Mouse (Mus musculus) R1 (cell line): Measurements from ENCODE around the gene Rtbdn.
A peak's percentile ranks its signal among the peaks of the same experiment; 100 is the strongest.

Source experiments
- DNase-seq: peaks from one replicate; pipeline ENCODE4 v3.0.0-alpha.2; 2018; ENCODE audit warnings: low read depth, low spot score

Gene Rtbdn

GRCm38 (mm10) chr8:84959811-84960210 lies 13.0 kb downstream of the Rtbdn start:
- no peak for DNase-seq

- DNase-seq = peak; percentile 27
Observed at GRCm38 (mm10) chr8:84963952-84964351, 17.2 kb downstream of the Rtbdn start.

GRCm38 (mm10) chr8:84965731-84966291 lies 19.0 kb downstream of the Rtbdn start:
- peak; percentile 99 for DNase-seq

GRCm38 (mm10) chr8:84966603-84967002 lies 19.8 kb downstream of the Rtbdn start:
- DNase-seq = peak; percentile 59

GRCm38 (mm10) chr8:84967532-84968304 lies 20.9 kb downstream of the Rtbdn start:
- DNase-seq = no peak

- DNase-seq = no peak
Observed at GRCm38 (mm10) chr8:84968650-84969049, 21.9 kb downstream of the Rtbdn start.

GRCm38 (mm10) chr8:84969241-84970134 lies 22.7 kb downstream of the Rtbdn start, which contains the start of the genes Gm49661, Prdx2 and Rnaseh2a:
TSS of gene Gm49661 (minus strand) at chr8:84969433.
TSS of gene Prdx2 (plus strand) at chr8:84969587.
TSS of gene Rnaseh2a (minus strand) at chr8:84969767.
- peak; percentile 83 for DNase-seq

GRCm38 (mm10) chr8:84970135-84970790 lies 23.5 kb downstream of the Rtbdn start:
- DNase-seq = peak; percentile 32

GRCm38 (mm10) chr8:84970913-84971312 lies 24.1 kb downstream of the Rtbdn start:
- DNase-seq = no peak

GRCm38 (mm10) chr8:84973079-84973478 lies 26.3 kb downstream of the Rtbdn start:
- DNase-seq = no peak

GRCm38 (mm10) chr8:84973803-84974542 lies 27.2 kb downstream of the Rtbdn start:
- peak; percentile 83 for DNase-seq

- DNase-seq = no peak
Observed at GRCm38 (mm10) chr8:84974543-84975142, 27.9 kb downstream of the Rtbdn start.

- peak; percentile 81 for DNase-seq
Observed at GRCm38 (mm10) chr8:84975434-84975833, 28.6 kb downstream of the Rtbdn start.

- peak; percentile 96 for DNase-seq
Observed at GRCm38 (mm10) chr8:84976031-84976762, 29.4 kb downstream of the Rtbdn start.

GRCm38 (mm10) chr8:84976763-84977434 lies 30.1 kb downstream of the Rtbdn start:
- DNase-seq = no peak

- DNase-seq = peak; percentile 74
Observed at GRCm38 (mm10) chr8:84977435-84978247, 30.9 kb downstream of the Rtbdn start.

- peak; percentile 94 for DNase-seq
Observed at GRCm38 (mm10) chr8:84978248-84978940, 31.6 kb downstream of the Rtbdn start, which contains the start of gene Junb. TSS of gene Junb (minus strand) at chr8:84978718.
